Mouse (Mus musculus): ENCODE data around the gene Ccdc92b. TPM values are rescaled to one million over a fixed set of nuclear protein-coding genes. Genes with fewer than 3 reads are reported as not detected.

The Ccdc92b gene
- total RNA-seq, 2 experiments from 2014 or later = 0.12 to 0.32 TPM

DNA sequence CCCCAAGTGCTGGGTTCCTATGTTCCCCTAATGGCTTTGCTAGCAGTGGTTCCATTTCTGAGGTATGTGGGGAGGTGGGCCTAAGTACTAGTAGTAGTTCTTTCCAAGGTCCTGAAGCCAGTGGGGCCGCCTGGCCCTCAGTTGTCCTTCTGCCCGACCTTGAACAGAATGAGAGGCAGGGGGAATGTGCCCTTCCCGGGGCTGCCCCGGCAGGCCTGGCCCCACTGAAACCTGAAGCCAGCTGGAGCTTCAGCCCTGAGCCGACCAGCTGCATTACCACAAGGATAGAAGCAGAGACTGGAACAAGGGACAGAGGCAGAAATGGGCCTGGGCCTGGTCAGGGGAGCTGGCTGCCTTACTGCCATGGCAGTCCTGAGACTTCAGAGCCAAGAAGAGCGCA is 34.0 kb downstream of the Ccdc92b start:
- DNase-seq = peak; percentile 18

DNA sequence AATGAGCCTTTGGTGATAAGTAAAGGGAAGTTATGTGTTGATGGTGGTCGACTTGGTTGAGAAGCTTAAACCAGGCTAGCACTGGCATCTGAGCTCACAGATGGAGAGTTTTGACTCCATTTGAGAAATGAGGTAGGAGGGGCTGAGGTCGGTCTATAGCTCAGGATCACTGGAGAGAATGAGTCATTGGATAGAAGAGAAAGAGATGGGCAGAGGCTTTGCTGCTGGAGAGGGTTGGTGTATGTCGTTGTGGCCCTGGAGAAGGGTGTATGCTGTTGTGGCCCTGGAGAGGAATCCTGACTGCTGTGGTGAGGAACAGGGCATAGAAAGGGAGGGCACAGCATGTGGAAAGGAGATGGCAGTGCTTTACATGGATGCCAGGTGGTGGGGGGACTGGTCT is 36.5 kb downstream of the Ccdc92b start:
- DNase-seq = no peak

DNA sequence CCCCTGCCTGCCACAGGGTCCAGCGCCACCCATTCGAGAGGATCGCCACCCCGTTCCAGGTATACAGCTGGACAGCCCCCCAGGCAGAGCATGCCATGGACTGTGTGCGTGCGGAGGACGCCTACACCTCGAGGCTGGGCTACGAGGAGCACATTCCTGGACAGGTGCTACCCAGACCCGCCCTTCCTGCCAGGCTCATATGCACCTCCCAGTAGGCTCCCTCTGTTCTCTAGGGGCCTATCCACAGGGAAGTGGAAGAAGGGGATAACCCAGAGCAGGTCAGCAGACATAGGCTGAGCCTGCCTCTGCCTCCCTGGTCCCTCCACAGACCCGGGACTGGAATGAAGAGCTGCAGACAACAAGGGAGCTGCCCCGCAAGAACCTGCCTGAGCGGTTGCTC is 40.9 kb downstream of the Ccdc92b start:
- DNase-seq = no peak

DNA sequence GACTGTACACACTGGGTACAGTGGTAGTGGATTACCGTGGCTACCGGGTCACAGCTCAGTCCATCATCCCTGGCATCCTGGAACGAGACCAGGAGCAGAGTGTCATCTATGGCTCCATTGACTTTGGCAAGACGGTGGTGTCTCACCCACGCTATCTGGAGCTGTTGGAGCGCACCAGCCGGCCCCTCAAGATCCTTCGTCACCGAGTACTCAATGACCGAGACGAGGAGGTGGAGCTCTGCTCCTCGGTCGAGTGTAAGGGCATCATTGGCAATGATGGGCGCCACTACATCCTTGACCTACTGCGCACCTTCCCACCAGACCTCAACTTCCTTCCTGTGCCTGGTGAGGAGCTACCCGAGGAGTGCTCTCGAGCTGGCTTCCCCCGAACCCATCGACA is 42.2 kb downstream of the Ccdc92b start:
- DNase-seq = no peak

DNA sequence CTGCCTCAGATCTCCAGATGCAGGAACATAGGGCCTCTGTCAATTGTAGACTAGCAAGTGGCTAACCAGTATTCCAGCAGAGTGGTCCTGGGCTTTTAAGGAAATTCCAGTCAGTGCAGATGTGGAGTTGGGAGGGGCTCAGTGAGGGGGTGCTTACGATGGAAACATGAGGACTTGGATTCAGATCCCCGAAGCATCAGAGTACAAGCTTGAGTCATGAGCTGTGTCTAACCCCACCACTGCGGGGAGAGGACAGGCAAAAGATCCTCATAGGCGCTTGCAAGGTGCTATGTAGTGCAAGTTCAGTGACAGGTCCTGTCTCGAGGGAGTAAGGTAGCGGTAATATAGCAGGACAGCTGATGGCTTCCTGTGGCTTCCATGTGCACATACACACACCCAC is 42.8 kb downstream of the Ccdc92b start:
- DNase-seq = no peak

- no peak for DNase-seq
These were observed 44.9 kb downstream of the Ccdc92b start for GRCm38 (mm10) chr11:74664279-74664678.

- no peak for DNase-seq
These were observed 45.5 kb downstream of the Ccdc92b start for GRCm38 (mm10) chr11:74664906-74665305.

GRCm38 (mm10) chr11:74665631-74666283 is 46.4 kb downstream of the Ccdc92b start:
- no peak for DNase-seq

GRCm38 (mm10) chr11:74666284-74666652 is 46.9 kb downstream of the Ccdc92b start:
- no peak for DNase-seq

- DNase-seq = no peak
These were observed 47.6 kb downstream of the Ccdc92b start for GRCm38 (mm10) chr11:74666776-74667581.

GRCm38 (mm10) chr11:74667582-74668010 is 48.2 kb downstream of the Ccdc92b start:
- no peak for DNase-seq

DNA sequence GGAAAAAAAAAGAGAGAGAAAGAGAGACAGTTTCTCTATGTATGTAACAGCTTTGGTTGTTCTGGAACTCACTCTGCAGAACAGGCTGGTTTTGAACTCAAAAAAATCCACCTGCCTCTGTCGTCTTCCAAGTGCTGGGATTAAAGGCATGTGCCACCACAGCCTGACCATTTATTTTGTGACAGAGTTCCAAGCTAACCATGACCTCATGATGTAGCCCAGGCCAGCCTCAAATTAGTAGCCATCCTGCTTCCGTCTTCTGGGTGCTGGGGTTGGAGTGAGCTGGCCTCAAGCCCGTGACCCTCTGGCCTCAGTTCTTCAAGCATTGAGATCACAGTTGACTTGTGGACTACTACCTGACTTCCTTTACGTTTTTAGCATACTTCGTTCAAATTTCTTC is 49.1 kb downstream of the Ccdc92b start:
- no peak for DNase-seq

GRCm38 (mm10) chr11:74668971-74669370 is 49.6 kb downstream of the Ccdc92b start:
- no peak for DNase-seq

DNA sequence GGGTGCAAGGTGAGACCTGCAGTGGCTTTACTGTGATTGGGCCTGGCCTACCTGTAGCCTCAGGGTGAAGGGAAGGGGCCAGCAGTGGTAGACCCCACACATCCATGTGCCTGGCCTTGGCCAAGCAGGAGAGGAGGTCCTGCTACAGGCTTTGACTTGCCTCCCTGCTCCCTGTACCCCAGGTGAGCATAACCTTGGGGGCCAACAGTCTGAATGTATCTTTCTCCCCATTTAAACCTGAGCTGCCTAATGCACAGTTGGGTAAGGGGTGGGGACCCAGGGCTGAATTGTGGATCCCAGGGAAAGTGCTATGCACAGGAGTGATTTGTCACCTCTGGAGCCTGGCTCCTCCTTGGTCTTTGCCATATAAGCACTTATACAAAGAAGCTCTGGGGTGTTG is 50.7 kb downstream of the Ccdc92b start:
- DNase-seq = no peak

GRCm38 (mm10) chr11:74671013-74671412 is 51.6 kb downstream of the Ccdc92b start:
- DNase-seq = no peak

DNA sequence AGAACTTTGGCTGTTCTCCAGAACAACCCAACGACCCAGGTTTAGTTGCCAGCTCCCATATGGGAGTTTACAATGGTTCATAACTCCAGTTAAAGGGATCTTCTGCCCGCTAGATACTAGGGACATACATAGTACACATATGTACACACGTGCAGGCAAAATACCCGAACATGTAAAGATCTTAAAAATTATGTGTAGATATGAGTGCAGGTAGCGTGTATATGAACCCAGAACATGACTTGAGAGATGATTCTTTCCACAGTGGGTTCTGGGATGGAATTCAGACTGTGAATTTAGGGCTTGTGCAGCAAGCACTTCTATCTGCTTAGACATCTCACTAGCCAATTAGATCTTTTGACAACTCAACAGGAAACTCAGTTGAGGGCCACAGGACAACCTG is 52.4 kb downstream of the Ccdc92b start:
- DNase-seq = no peak

DNA sequence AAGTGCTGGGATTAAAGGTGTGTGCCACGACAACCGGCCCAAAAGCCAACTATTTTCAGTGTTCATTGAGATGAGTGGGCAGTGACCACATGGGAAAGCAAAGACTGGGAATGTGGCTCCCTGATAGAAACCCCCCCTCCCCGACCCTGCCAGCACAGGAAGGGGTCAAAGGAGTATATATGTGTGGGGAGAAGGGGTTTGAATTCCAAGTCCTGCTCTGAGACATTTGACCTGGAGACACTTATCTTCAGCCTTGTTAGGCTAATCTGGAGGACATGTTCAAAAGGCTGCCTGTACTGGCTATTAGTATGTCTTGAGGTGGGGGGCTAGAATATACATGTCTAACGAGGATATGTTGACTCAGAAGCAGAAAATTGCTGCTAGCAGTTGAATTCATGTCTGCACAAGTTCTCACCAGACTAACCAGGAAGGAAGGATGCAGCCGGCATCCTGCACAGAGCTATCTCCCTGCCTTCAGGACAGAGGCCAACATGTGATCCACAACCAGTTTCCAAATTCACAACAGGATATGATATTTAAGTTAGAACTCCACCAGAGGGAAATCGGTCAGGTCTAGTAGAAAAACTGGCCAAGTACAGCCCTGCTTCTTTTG is 53.6 kb downstream of the Ccdc92b start:
- DNase-seq = no peak

GRCm38 (mm10) chr11:74673561-74673960 is 54.2 kb downstream of the Ccdc92b start:
- no peak for DNase-seq

DNA sequence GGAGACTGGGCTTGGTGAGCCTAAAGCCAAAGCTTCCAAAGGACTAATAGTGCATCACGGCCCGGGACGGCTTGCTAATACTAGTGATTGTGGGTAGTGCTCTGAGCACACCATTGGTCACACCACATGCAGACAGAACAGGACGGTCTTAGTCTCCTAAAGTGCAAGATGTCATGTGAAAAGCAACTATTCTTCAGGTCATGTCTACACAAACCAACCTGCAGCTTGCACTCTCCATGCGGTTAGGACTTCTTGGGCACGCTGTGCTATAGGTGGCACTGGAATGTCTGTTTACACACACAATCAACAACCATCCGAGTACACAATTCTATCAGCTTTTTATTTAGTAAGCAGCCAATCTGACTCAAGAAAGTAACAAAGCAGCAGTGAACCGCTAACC is 55.3 kb downstream of the Ccdc92b start:
- DNase-seq = no peak

- DNase-seq = no peak
These were observed 55.8 kb downstream of the Ccdc92b start for GRCm38 (mm10) chr11:74675156-74675555.

All from gastrocnemius, postnatal 10 days (tissue).